Mouse (Mus musculus) E14TG2a.4 (cell line): ENCODE data around the gene Thsd4.
A peak's percentile ranks its signal among the peaks of the same experiment; 100 is the strongest.

Experiments used
- H3K27me3 ChIP-seq: 2 replicates; pipeline ENCODE4 v1.6.1; 2014; ENCODE audit warnings: low read length, control low read depth; ENCODE audit not compliant: insufficient read depth
- H3K36me3 ChIP-seq: 2 replicates; pipeline ENCODE4 v1.6.1; 2014; ENCODE audit warnings: low read length, control low read depth; ENCODE audit not compliant: insufficient read depth
- H3K4me1 ChIP-seq: replicated peaks from 2 replicates; pipeline ENCODE4 v1.6.1; 2014; ENCODE audit warnings: low read depth, low read length, control low read depth
- H3K4me3 ChIP-seq: replicated peaks from 2 replicates; pipeline ENCODE4 v1.5.1; 2014; ENCODE audit warnings: mild to moderate bottlenecking, low read length
- H3K9me3 ChIP-seq: 2 replicates; pipeline ENCODE4 v1.6.1; 2014; ENCODE audit warnings: low read length, control low read depth
- CTCF ChIP-seq: conservative IDR thresholded peaks from 2 replicates; pipeline ENCODE4 v1.5.1; 2014; ENCODE audit warnings: low read length
- NANOG ChIP-seq: IDR thresholded peaks from 2 replicates; pipeline ENCODE4 v1.6.1; 2014; ENCODE audit warnings: borderline replicate concordance, low read length, mixed read lengths
- POU5F1 ChIP-seq: IDR thresholded peaks from 2 replicates; pipeline ENCODE4 v1.6.1; 2014; ENCODE audit warnings: low read length, borderline replicate concordance

Gene Thsd4

GRCm38 (mm10) chr9:60527051-60527450, 5.2 kb upstream of the Thsd4 start:
- Histone ChIP-seq H3K4me3 (no peak overlapping the region), H3K36me3 (no peaks in the 10 kb centered on the region), H3K9me3 (no peaks in the 10 kb centered on the region), H3K27me3 (peaks cover 9% of the 10 kb centered on the region), H3K4me1 (peaks cover 13% of the 10 kb centered on the region)
- no peak for TF ChIP-seq POU5F1
- TF ChIP-seq CTCF, result no peak
- no peak for TF ChIP-seq NANOG

- TF ChIP-seq CTCF, result no peak
- TF ChIP-seq NANOG, result no peak
- no peak for TF ChIP-seq POU5F1
- peaks cover 13% of the 10 kb centered on the region for H3K27me3 ChIP-seq
- H3K4me1 ChIP-seq, result peaks cover 15% of the 10 kb centered on the region
- H3K4me3 ChIP-seq, result no peak overlapping the region
- no peaks in the 10 kb centered on the region for H3K36me3 ChIP-seq
- H3K9me3 ChIP-seq, result no peaks in the 10 kb centered on the region
These were observed 4.3 kb upstream of the Thsd4 start for GRCm38 (mm10) chr9:60526195-60526594.

- H3K4me3 ChIP-seq, result peak overlapping the region; percentile 77
- no peaks in the 10 kb centered on the region for H3K9me3 ChIP-seq
- peaks cover 18% of the 10 kb centered on the region for H3K4me1 ChIP-seq
- TF ChIP-seq NANOG, result no peak
- no peak for TF ChIP-seq POU5F1
- TF ChIP-seq CTCF, result no peak
- H3K36me3 ChIP-seq, result no peaks in the 10 kb centered on the region
- peaks cover 48% of the 10 kb centered on the region for H3K27me3 ChIP-seq
These were observed 703 bp downstream of the Thsd4 start for GRCm38 (mm10) chr9:60521143-60521542.

GRCm38 (mm10) chr9:60519601-60520000, 2.2 kb downstream of the Thsd4 start:
- H3K9me3 ChIP-seq, result no peaks in the 10 kb centered on the region
- no peak overlapping the region for H3K4me3 ChIP-seq
- TF ChIP-seq POU5F1 (no peak), CTCF (no peak), NANOG (no peak)
- H3K36me3 ChIP-seq, result no peaks in the 10 kb centered on the region
- peaks cover 18% of the 10 kb centered on the region for H3K4me1 ChIP-seq
- peaks cover 48% of the 10 kb centered on the region for H3K27me3 ChIP-seq

GRCm38 (mm10) chr9:60518216-60518615, 3.6 kb downstream of the Thsd4 start:
- TF ChIP-seq NANOG (no peak), POU5F1 (no peak), CTCF (no peak)
- Histone ChIP-seq H3K27me3 (peaks cover 48% of the 10 kb centered on the region), H3K36me3 (no peaks in the 10 kb centered on the region), H3K4me3 (no peak overlapping the region), H3K9me3 (no peaks in the 10 kb centered on the region), H3K4me1 (peaks cover 18% of the 10 kb centered on the region)

GRCm38 (mm10) chr9:60517148-60517547, 4.7 kb downstream of the Thsd4 start:
- H3K27me3 ChIP-seq, result peaks cover 40% of the 10 kb centered on the region
- no peak overlapping the region for H3K4me3 ChIP-seq
- no peak for TF ChIP-seq NANOG
- no peak for TF ChIP-seq POU5F1
- no peak for TF ChIP-seq CTCF
- H3K36me3 ChIP-seq, result no peaks in the 10 kb centered on the region
- H3K4me1 ChIP-seq, result peaks cover 10% of the 10 kb centered on the region
- H3K9me3 ChIP-seq, result no peaks in the 10 kb centered on the region

GRCm38 (mm10) chr9:60516379-60516778, 5.5 kb downstream of the Thsd4 start:
- TF ChIP-seq POU5F1, result no peak
- TF ChIP-seq NANOG, result no peak
- TF ChIP-seq CTCF, result no peak
- peaks cover 37% of the 10 kb centered on the region for H3K27me3 ChIP-seq
- no peaks in the 10 kb centered on the region for H3K9me3 ChIP-seq
- H3K4me1 ChIP-seq, result peaks cover 8% of the 10 kb centered on the region
- H3K4me3 ChIP-seq, result no peak overlapping the region
- H3K36me3 ChIP-seq, result no peaks in the 10 kb centered on the region

- TF ChIP-seq CTCF, result no peak
- no peak for TF ChIP-seq NANOG
- TF ChIP-seq POU5F1, result no peak
- Histone ChIP-seq H3K9me3 (no peaks in the 10 kb centered on the region), H3K4me3 (no peak overlapping the region), H3K4me1 (peaks cover 13% of the 10 kb centered on the region), H3K36me3 (no peaks in the 10 kb centered on the region), H3K27me3 (peaks cover 8% of the 10 kb centered on the region)
These were observed 8.5 kb downstream of the Thsd4 start for GRCm38 (mm10) chr9:60513329-60513788.

- TF ChIP-seq POU5F1, result no peak
- TF ChIP-seq CTCF, result no peak
- no peak for TF ChIP-seq NANOG
- H3K27me3 ChIP-seq, result no peaks in the 10 kb centered on the region
- no peaks in the 10 kb centered on the region for H3K9me3 ChIP-seq
- H3K36me3 ChIP-seq, result no peaks in the 10 kb centered on the region
- H3K4me3 ChIP-seq, result no peak overlapping the region
- peaks cover 13% of the 10 kb centered on the region for H3K4me1 ChIP-seq
These were observed 11.0 kb downstream of the Thsd4 start for GRCm38 (mm10) chr9:60510876-60511275.

- H3K4me1 ChIP-seq, result peaks cover 8% of the 10 kb centered on the region; the same call in 1 of the 2 replicates
- H3K9me3 ChIP-seq, result no peaks in the 10 kb centered on the region
- H3K4me3 ChIP-seq, result no peak overlapping the region
- no peaks in the 10 kb centered on the region for H3K27me3 ChIP-seq
- no peaks in the 10 kb centered on the region for H3K36me3 ChIP-seq
- TF ChIP-seq CTCF (no peak), POU5F1 (no peak), NANOG (no peak)
These were observed 15.7 kb downstream of the Thsd4 start for GRCm38 (mm10) chr9:60506136-60506535.
